Mouse (Mus musculus) limb, embryonic 11.5 days (tissue): ENCODE results near the gene Nrd1. TPM values are rescaled to one million over a fixed set of nuclear protein-coding genes. Genes with fewer than 3 reads are reported as not detected.

Source experiments
- ATAC-seq: fragments of 200-750 bp; cut with Nextera tagmentation; 2 replicates; pipeline ENCODE4 v1.8.0; 2017; ENCODE audit warnings: low read depth; ENCODE audit not compliant: insufficient number of reproducible peaks, low FRiP score, low TSS enrichment
- DNase-seq: peaks from one replicate; pipeline ENCODE4 v3.0.0-alpha.2; 2015; ENCODE audit warnings: low spot score
- H3K27ac ChIP-seq: fragments of 300-500 bp; sonication (generic); replicated peaks from 2 replicates; pipeline ENCODE4 v1.5.1; 2014; ENCODE audit warnings: low read depth, mild to moderate bottlenecking, low read length
- H3K27me3 ChIP-seq: fragments of 300-500 bp; sonication (generic); 2 replicates; pipeline ENCODE4 v1.6.1; 2014; ENCODE audit warnings: mild to moderate bottlenecking, low read length, mixed read lengths; ENCODE audit not compliant: control insufficient read depth, insufficient read depth
- H3K36me3 ChIP-seq: fragments of 300-500 bp; sonication (generic); 2 replicates; pipeline ENCODE4 v1.6.1; 2014; ENCODE audit warnings: mild to moderate bottlenecking, low read length, moderate library complexity, mixed read lengths; ENCODE audit not compliant: control insufficient read depth, insufficient read depth
- H3K4me1 ChIP-seq: fragments of 300-500 bp; sonication (generic); 2 replicates; pipeline ENCODE4 v1.6.1; 2014; ENCODE audit warnings: low read length, mixed read lengths; ENCODE audit not compliant: control insufficient read depth, insufficient read depth
- H3K4me2 ChIP-seq: fragments of 300-500 bp; sonication (generic); 2 replicates; pipeline ENCODE4 v1.6.1; 2014; ENCODE audit warnings: low read depth, mild to moderate bottlenecking, moderate library complexity; ENCODE audit not compliant: severe bottlenecking
- H3K4me3 ChIP-seq: fragments of 300-500 bp; sonication (generic); 2 replicates; pipeline ENCODE4 v1.5.1; 2014; ENCODE audit warnings: low read depth, low read length
- H3K9ac ChIP-seq: fragments of 300-500 bp; sonication (generic); 2 replicates; pipeline ENCODE4 v1.6.1; 2014; ENCODE audit warnings: mild to moderate bottlenecking, low read length
- H3K9me3 ChIP-seq: fragments of 300-500 bp; sonication (generic); 2 replicates; pipeline ENCODE4 v1.6.1; 2016; ENCODE audit warnings: low read length; ENCODE audit not compliant: control insufficient read depth
- WGBS: fragments of 180-500 bp; shearing (Covaris S2); extraction: QIAGEN DNeasy Blood & Tissue Kit; methylation state at CpG from one replicate; pipeline ENCODE4 v1.1.7; 2014; 5-methylcytosine and 5-hydroxymethylcytosine counted together
- polyA plus RNA-seq: library from polyadenylated mRNA; unstranded; fragments of >200 nt; fragmentation: Nextera tagmentation; extraction: Ambion mirVana; gene quantifications from 2 replicates; pipeline ENCODE4 v1.2.1, GENCODE M21; 2014

The Nrd1 gene
- polyA plus RNA-seq, 1 experiment from 2014 or later, result 54.6 TPM

DNA sequence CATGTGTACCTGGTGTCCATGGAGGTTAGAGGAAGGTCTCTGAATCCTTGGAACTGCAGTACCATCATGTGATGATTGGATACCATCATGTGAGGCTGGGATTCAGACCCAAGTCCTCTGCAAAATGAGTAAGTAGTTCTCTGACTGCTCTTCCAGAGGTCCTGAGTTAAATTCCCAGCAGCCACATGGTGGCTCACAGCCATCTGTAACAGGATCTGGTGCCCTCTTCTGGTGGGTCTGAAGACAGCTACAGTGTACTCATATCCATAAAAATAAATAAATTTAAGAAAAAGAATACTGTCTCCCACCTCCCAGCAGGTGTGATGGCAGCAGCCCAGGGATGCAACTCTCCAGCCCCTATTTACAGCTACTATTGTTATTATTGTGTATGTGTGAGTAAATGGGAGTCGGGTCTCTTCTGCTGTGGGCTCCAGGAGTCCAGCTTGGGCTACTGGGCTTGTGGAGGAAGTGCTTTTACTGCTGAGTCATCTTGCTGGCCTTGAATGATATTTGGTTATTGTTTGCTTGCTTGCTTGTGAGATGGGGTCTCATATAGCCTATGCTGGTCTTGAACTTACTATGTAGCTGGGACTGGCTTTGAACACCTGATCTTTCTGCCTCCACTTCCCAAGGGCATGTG, 13.5 kb upstream of the Nrd1 start:
- Histone ChIP-seq H3K27me3 (no peaks in the 10 kb centered on the region), H3K27ac (no peak overlapping the region), H3K9ac (no peak overlapping the region), H3K36me3 (no peaks in the 10 kb centered on the region), H3K4me1 (no peaks in the 10 kb centered on the region), H3K4me3 (no peak overlapping the region), H3K4me2 (no peak overlapping the region), H3K9me3 (no peaks in the 10 kb centered on the region)
- ATAC-seq (no peak), DNase-seq (no peak)
- WGBS, result 86% methylated on average over 1 of the region's 1 CpGs

DNA sequence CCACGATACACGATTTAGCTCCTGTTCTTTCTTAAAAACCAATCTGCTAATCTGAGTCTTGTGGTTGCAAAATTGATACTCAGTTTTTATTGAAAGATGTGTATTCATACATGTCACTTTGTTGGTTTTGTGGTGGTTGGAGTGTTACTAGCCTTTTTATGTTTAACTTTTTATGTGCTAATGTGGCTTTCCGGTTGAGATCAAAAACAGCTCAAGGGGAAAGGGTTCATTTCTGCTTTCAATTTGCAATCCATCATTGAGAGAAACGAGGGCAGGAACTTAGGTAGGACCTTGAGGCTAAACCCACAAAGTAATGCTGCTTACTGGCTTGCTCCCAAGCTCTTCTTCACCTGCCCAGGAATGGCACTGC, 13.0 kb upstream of the Nrd1 start:
- 58% methylated on average over 4 of the region's 4 CpGs for WGBS
- no peak overlapping the region for H3K4me2 ChIP-seq
- no peak overlapping the region for H3K4me3 ChIP-seq
- H3K9ac ChIP-seq, result no peak overlapping the region
- no peaks in the 10 kb centered on the region for H3K9me3 ChIP-seq
- H3K27me3 ChIP-seq, result no peaks in the 10 kb centered on the region
- ATAC-seq (no peak), DNase-seq (no peak)
- no peaks in the 10 kb centered on the region for H3K4me1 ChIP-seq
- H3K36me3 ChIP-seq, result no peaks in the 10 kb centered on the region
- no peak overlapping the region for H3K27ac ChIP-seq

DNA sequence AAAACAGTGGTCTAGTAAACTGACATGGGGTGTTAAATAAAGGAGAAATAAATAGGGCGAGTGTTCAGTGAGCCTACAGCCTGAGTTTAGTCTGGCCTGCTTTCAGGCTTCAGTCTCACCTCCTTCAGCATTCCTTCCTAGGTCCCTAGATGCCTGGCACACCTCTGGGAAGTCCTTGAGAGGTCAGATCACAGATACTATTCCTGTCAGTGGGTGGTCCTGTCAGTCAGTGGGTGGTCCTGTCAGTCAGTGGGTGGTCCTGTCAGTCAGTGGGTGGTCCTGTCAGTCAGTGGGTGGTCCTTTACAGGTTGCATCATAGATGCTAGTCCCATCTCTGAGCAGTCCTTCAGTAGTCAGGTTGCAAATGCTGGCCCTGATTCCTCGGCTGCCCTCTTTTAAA, 11.0 kb upstream of the Nrd1 start:
- no peaks in the 10 kb centered on the region for H3K27me3 ChIP-seq
- H3K27ac ChIP-seq, result no peak overlapping the region
- ATAC-seq (no peak), DNase-seq (no peak)
- H3K4me2 ChIP-seq, result no peak overlapping the region
- H3K4me1 ChIP-seq, result no peaks in the 10 kb centered on the region
- no peaks in the 10 kb centered on the region for H3K36me3 ChIP-seq
- no peak overlapping the region for H3K9ac ChIP-seq
- WGBS, result 70% methylated on average over 2 of the region's 2 CpGs
- no peaks in the 10 kb centered on the region for H3K9me3 ChIP-seq
- no peak overlapping the region for H3K4me3 ChIP-seq

DNA sequence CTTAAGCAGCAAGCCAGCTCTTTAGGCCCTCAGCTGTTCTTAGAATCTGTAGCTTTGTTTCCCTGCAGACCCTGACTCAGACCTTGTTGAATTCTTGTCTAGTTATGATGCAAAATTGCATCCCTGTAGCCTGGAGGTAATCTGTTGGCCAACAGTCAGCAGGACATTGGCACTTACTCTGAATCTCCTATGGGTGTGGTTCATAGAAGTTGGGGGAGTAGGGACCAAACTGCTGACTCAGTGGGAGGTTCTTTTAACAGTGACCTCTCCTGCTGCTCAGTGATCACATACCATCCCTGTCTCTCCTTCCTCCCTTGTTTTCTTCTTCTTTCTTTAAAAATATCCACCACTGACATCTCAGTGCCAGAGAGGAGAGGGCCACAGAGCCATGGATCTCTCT, 10.4 kb upstream of the Nrd1 start:
- DNase-seq (no peak), ATAC-seq (no peak)
- no peak overlapping the region for H3K9ac ChIP-seq
- H3K9me3 ChIP-seq, result no peaks in the 10 kb centered on the region
- no peaks in the 10 kb centered on the region for H3K36me3 ChIP-seq
- no peak overlapping the region for H3K4me2 ChIP-seq
- H3K27ac ChIP-seq, result no peak overlapping the region
- H3K4me3 ChIP-seq, result no peak overlapping the region
- H3K27me3 ChIP-seq, result no peaks in the 10 kb centered on the region
- no peaks in the 10 kb centered on the region for H3K4me1 ChIP-seq

- ATAC-seq (no peak), DNase-seq (no peak)
- Histone ChIP-seq H3K4me1 (no peaks in the 10 kb centered on the region), H3K9ac (no peak overlapping the region), H3K9me3 (no peaks in the 10 kb centered on the region), H3K4me3 (no peak overlapping the region), H3K27ac (no peak overlapping the region), H3K27me3 (no peaks in the 10 kb centered on the region), H3K36me3 (no peaks in the 10 kb centered on the region), H3K4me2 (no peak overlapping the region)
- WGBS, result 94% methylated on average over 6 of the region's 6 CpGs
Measured at GRCm38 (mm10) chr4:108990571-108990970, 9.9 kb upstream of the Nrd1 start.

GRCm38 (mm10) chr4:108991811-108992210, 8.6 kb upstream of the Nrd1 start:
- no peaks in the 10 kb centered on the region for H3K4me1 ChIP-seq
- H3K27me3 ChIP-seq, result no peaks in the 10 kb centered on the region
- no peak overlapping the region for H3K9ac ChIP-seq
- ATAC-seq, result no peak
- DNase-seq, result no peak
- no peaks in the 10 kb centered on the region for H3K9me3 ChIP-seq
- H3K4me2 ChIP-seq, result no peak overlapping the region
- no peak overlapping the region for H3K27ac ChIP-seq
- H3K36me3 ChIP-seq, result no peaks in the 10 kb centered on the region
- no peak overlapping the region for H3K4me3 ChIP-seq

GRCm38 (mm10) chr4:108992978-108993377, 7.5 kb upstream of the Nrd1 start:
- WGBS, result 58% methylated on average over 2 of the region's 2 CpGs
- H3K27ac ChIP-seq, result no peak overlapping the region
- DNase-seq (no peak), ATAC-seq (no peak)
- no peak overlapping the region for H3K4me3 ChIP-seq
- no peaks in the 10 kb centered on the region for H3K27me3 ChIP-seq
- H3K4me2 ChIP-seq, result no peak overlapping the region
- H3K36me3 ChIP-seq, result no peaks in the 10 kb centered on the region
- H3K4me1 ChIP-seq, result no peaks in the 10 kb centered on the region
- H3K9ac ChIP-seq, result no peak overlapping the region
- H3K9me3 ChIP-seq, result no peaks in the 10 kb centered on the region

- H3K9me3 ChIP-seq, result no peaks in the 10 kb centered on the region
- peaks cover 7% of the 10 kb centered on the region; the same call in 1 of the 2 replicates for H3K4me1 ChIP-seq
- ATAC-seq (peak; percentile 18; the same call in 1 of the 2 replicates), DNase-seq (no peak)
- no peaks in the 10 kb centered on the region for H3K27me3 ChIP-seq
- under 1% methylated on average over 18 of the region's 18 CpGs for WGBS
- H3K9ac ChIP-seq, result peak overlapping the region; percentile 87
- H3K36me3 ChIP-seq, result no peaks in the 10 kb centered on the region
- H3K4me3 ChIP-seq, result peak overlapping the region; percentile 89
- H3K27ac ChIP-seq, result peak overlapping the region; percentile 73
- H3K4me2 ChIP-seq, result peak overlapping the region; percentile 64
Measured at GRCm38 (mm10) chr4:109000961-109001360, 506 bp downstream of the Nrd1 start.

DNA sequence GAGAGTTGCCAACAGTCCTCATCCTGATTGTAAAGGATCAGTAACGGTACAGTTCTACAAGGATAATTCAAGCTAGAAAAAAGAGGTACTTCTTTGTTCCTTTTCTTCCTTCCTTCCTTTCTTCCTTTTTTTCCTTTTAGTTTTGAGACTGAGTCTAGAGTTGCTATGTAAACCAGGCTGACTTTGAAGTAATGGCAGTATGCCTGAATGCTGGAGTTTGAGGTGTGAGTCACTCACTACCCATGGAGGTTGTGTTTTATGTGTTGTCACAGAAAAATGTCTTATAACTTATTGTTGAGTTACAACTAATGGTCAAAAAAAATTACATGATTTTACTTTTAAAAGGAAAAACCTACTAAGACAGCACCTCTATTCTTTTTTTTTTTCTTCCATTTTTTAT, 7.6 kb downstream of the Nrd1 start:
- Histone ChIP-seq H3K27me3 (no peaks in the 10 kb centered on the region), H3K4me1 (no peaks in the 10 kb centered on the region), H3K9ac (no peak overlapping the region), H3K9me3 (no peaks in the 10 kb centered on the region), H3K4me3 (no peak overlapping the region), H3K27ac (no peak overlapping the region), H3K4me2 (no peak overlapping the region), H3K36me3 (no peaks in the 10 kb centered on the region)
- 97% methylated on average over 1 of the region's 1 CpGs for WGBS
- DNase-seq (no peak), ATAC-seq (no peak)
